Mouse (Mus musculus): ENCODE data around the gene C1qtnf6. TPM values are rescaled to one million over a fixed set of nuclear protein-coding genes. Genes with fewer than 3 reads are reported as not detected.

Gene C1qtnf6
- total and polyA plus RNA-seq, 3 experiments = 0.11 TPM; not detected in 2

DNA sequence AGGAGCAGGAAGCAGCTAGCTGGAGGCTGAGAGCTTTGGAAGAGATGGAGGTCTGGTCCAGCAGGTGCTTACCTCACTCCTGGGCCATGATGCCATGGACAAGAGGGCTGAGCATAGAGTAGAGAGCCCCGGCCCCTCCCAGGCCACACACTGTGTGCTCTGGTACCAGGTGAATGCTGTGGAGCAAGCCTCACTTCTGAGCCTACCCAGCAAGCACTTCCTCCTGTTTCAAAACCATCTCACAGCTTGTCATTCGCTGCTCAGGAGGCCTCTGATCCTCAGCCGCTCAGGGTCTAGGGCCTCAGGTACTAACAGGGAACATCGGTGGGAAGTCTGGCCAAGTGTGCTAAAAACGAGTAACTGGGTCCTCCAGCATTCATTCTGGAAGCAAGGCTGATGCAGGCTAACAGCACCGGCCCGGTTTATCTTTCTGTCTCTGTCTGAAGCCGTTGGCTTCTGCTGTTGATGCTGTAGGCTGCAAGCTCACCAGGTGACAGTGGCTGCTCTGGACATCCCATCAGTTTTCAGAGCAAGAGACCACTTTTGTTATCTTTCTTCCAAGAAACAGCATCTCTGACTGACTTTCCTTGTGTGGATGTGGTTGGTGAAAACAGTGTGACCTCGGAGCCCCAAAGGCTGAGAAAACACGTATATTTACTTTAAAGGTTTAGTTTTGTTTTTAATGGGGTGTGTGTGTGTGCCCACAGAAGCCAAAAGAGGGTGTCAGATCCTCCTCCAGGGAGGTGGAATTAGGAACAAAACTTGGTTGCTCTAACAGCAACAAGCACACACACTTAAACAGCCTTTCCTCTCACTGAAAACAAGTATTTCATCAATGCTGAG lies 26.7 kb upstream of the C1qtnf6 start:
- no peak for ATAC-seq (ENCODE audit: extremely low read depth, insufficient number of reproducible peaks, low FRiP score, poor library complexity, severe bottlenecking)
- Histone ChIP-seq H3K4me1 (ENCODE audit: insufficient read depth, low read depth, low read length) (peaks cover 58% of the 10 kb centered on the region), H3K4me3 (ENCODE audit: low read depth, low read length) (no peak overlapping the region), H3K9me3 (replicated peaks) (no peaks in the 10 kb centered on the region), H3K27me3 (ENCODE audit: insufficient read depth, low read length) (peaks cover 43% of the 10 kb centered on the region), H3K36me3 (replicated peaks) (peaks cover 31% of the 10 kb centered on the region)
- DNase-seq (ENCODE audit: low spot score) = no peak
- TF ChIP-seq CTCF (IDR thresholded peaks at IDR 0.05; ENCODE audit: low read depth, low read length) (no peak), GATA2 (IDR thresholded peaks at IDR 0.05; ENCODE audit: borderline replicate concordance, low read depth, low read length) (no peak), GATA1 (IDR thresholded peaks at IDR 0.05; ENCODE audit: borderline replicate concordance, low read length) (no peak), POLR2AphosphoS5 (IDR thresholded peaks at IDR 0.05; ENCODE audit: insufficient replicate concordance, low read depth, low read length) (peak; percentile 75; the same call in 1 of the 2 replicates), TAL1 (conservative IDR thresholded peaks at IDR 0.05; ENCODE audit: low read depth, low read length) (no peak)

DNA sequence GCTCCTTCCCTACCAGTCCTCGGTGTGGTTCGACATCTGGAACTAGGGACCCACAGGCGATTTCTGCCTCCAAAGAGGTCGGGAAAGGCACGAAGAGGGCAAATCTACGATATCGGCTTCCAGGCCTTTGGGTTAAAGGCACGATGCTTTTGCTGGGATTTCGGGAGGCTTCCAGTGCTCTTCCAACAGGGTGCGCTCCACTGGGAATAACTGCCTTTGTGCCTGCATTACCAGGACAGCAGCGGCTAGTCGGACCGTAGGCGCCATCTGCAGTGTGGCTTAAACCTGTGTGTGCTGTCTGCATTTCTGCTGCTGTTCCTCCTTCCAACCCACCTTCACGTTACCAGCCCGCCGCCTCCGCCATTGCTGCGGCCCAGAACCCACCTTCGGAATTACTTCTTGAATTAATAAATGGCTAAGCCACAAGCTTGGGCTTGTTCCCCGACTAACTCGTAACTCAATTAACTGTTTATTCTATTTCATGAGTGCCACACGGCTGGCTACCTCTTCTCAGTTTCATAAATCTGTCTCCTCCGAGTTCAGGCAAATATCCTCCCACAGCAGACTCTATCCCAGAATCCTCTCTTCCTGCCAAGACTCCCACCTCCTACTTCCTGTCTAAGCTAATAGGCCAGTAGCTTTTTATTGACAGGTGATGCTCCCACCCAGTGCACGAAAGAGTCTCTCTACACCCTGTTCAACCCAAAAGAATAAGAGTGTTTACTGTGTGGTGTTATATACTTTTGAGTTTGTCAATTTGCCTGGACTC lies 23.5 kb upstream of the C1qtnf6 start:
- ATAC-seq (ENCODE audit: extremely low read depth, insufficient number of reproducible peaks, low FRiP score, poor library complexity, severe bottlenecking) = no peak
- TF ChIP-seq CTCF (IDR thresholded peaks at IDR 0.05; ENCODE audit: low read depth, low read length) (no peak), POLR2AphosphoS5 (IDR thresholded peaks at IDR 0.05; ENCODE audit: insufficient replicate concordance, low read depth, low read length) (no peak), GATA1 (IDR thresholded peaks at IDR 0.05; ENCODE audit: borderline replicate concordance, low read length) (no peak), GATA2 (IDR thresholded peaks at IDR 0.05; ENCODE audit: borderline replicate concordance, low read depth, low read length) (no peak), TAL1 (conservative IDR thresholded peaks at IDR 0.05; ENCODE audit: low read depth, low read length) (no peak)
- H3K27me3 ChIP-seq (ENCODE audit: insufficient read depth, low read length) = peaks cover 57% of the 10 kb centered on the region
- peaks cover 29% of the 10 kb centered on the region for H3K4me1 ChIP-seq (ENCODE audit: insufficient read depth, low read depth, low read length)
- 0 out of 2 replicates have a peak, but pooled peaks cover 3% of the 10 kb centered on the region for H3K9me3 ChIP-seq (replicated peaks)
- no peak overlapping the region for H3K4me3 ChIP-seq (ENCODE audit: low read depth, low read length)
- H3K36me3 ChIP-seq (replicated peaks) = peaks cover 2% of the 10 kb centered on the region
- DNase-seq (ENCODE audit: low spot score) = no peak

DNA sequence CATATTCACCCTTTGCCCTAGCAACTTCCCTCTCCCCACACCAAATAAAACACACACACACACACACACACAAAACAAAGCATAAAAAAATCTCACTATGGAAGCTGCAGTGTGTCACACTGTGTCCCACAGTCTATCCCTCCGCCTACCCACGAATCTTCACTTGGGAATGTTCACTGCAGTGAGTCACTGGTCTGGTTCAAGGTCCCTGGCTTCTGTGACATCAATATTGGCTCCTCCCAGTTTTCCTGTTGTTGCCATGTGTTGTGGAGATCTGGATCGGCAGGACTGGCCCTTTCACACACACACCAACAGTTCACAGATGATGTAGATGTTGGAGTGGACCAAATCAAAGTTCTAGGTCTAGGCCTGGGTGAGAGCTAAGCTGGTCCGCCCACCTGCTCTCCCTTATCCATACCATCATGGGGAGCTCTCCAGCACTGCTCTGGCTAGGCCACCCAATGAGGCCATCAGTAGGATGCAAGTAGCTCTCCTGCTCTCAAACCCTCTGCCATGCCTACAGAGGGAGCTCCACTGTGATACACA lies 18.0 kb upstream of the C1qtnf6 start:
- Histone ChIP-seq H3K36me3 (replicated peaks) (no peaks in the 10 kb centered on the region), H3K4me3 (ENCODE audit: low read depth, low read length) (no peak overlapping the region), H3K27me3 (ENCODE audit: insufficient read depth, low read length) (peaks cover 45% of the 10 kb centered on the region), H3K4me1 (ENCODE audit: insufficient read depth, low read depth, low read length) (peaks cover 16% of the 10 kb centered on the region), H3K9me3 (replicated peaks) (0 out of 2 replicates have a peak, but pooled peaks cover 3% of the 10 kb centered on the region)
- ATAC-seq (ENCODE audit: extremely low read depth, insufficient number of reproducible peaks, low FRiP score, poor library complexity, severe bottlenecking) (no peak), DNase-seq (ENCODE audit: low spot score) (no peak)
- TF ChIP-seq TAL1 (conservative IDR thresholded peaks at IDR 0.05; ENCODE audit: low read depth, low read length) (no peak), GATA2 (IDR thresholded peaks at IDR 0.05; ENCODE audit: borderline replicate concordance, low read depth, low read length) (no peak), CTCF (IDR thresholded peaks at IDR 0.05; ENCODE audit: low read depth, low read length) (no peak), POLR2AphosphoS5 (IDR thresholded peaks at IDR 0.05; ENCODE audit: insufficient replicate concordance, low read depth, low read length) (no peak), GATA1 (IDR thresholded peaks at IDR 0.05; ENCODE audit: borderline replicate concordance, low read length) (no peak)

GRCm38 (mm10) chr15:78548711-78549110 lies 17.5 kb upstream of the C1qtnf6 start:
- 0 out of 2 replicates have a peak, but pooled peaks cover 3% of the 10 kb centered on the region for H3K9me3 ChIP-seq (replicated peaks)
- no peak overlapping the region for H3K4me3 ChIP-seq (ENCODE audit: low read depth, low read length)
- H3K4me1 ChIP-seq (ENCODE audit: insufficient read depth, low read depth, low read length) = peaks cover 16% of the 10 kb centered on the region
- TF ChIP-seq TAL1 (conservative IDR thresholded peaks at IDR 0.05; ENCODE audit: low read depth, low read length) (no peak), CTCF (IDR thresholded peaks at IDR 0.05; ENCODE audit: low read depth, low read length) (no peak), GATA1 (IDR thresholded peaks at IDR 0.05; ENCODE audit: borderline replicate concordance, low read length) (no peak), GATA2 (IDR thresholded peaks at IDR 0.05; ENCODE audit: borderline replicate concordance, low read depth, low read length) (no peak), POLR2AphosphoS5 (IDR thresholded peaks at IDR 0.05; ENCODE audit: insufficient replicate concordance, low read depth, low read length) (no peak)
- DNase-seq (ENCODE audit: low spot score) = no peak
- no peak for ATAC-seq (ENCODE audit: extremely low read depth, insufficient number of reproducible peaks, low FRiP score, poor library complexity, severe bottlenecking)
- peaks cover 49% of the 10 kb centered on the region for H3K27me3 ChIP-seq (ENCODE audit: insufficient read depth, low read length)
- H3K36me3 ChIP-seq (replicated peaks) = no peaks in the 10 kb centered on the region

GRCm38 (mm10) chr15:78548336-78548665 lies 17.1 kb upstream of the C1qtnf6 start:
- 0 out of 2 replicates have a peak, but pooled peaks cover 3% of the 10 kb centered on the region for H3K9me3 ChIP-seq (replicated peaks)
- no peak for TF ChIP-seq POLR2AphosphoS5 (IDR thresholded peaks at IDR 0.05; ENCODE audit: insufficient replicate concordance, low read depth, low read length)
- no peak for TF ChIP-seq GATA2 (IDR thresholded peaks at IDR 0.05; ENCODE audit: borderline replicate concordance, low read depth, low read length)
- no peak for TF ChIP-seq GATA1 (IDR thresholded peaks at IDR 0.05; ENCODE audit: borderline replicate concordance, low read length)
- ATAC-seq (ENCODE audit: extremely low read depth, insufficient number of reproducible peaks, low FRiP score, poor library complexity, severe bottlenecking) (peak; percentile 34; the same call in 1 of the 2 replicates), DNase-seq (ENCODE audit: low spot score) (peak; percentile 58)
- H3K4me1 ChIP-seq (ENCODE audit: insufficient read depth, low read depth, low read length) = peaks cover 16% of the 10 kb centered on the region
- peaks cover 51% of the 10 kb centered on the region for H3K27me3 ChIP-seq (ENCODE audit: insufficient read depth, low read length)
- H3K36me3 ChIP-seq (replicated peaks) = no peaks in the 10 kb centered on the region
- no peak overlapping the region; the same call in 1 of the 2 replicates for H3K4me3 ChIP-seq (ENCODE audit: low read depth, low read length)

All from G1E (cell line).